Mouse (Mus musculus) cerebellum, postnatal 14 days (tissue): ENCODE data around the gene Treh.
"Not testable (repeated sequence)": the region's sequence is repeated elsewhere in the genome, so short reads cannot be mapped to it uniquely, and the experiment has no call there.

Experiments
- DNase-seq, 2 experiments: peaks; one replicate each; pipeline ENCODE4 v3.0.0; 2021; ENCODE audit warnings: mixed read lengths in 2 of 2

Treh gene

GRCm38 (mm10) chr9:44673005-44673404 is at the start of gene Treh:
Gene Treh, plus strand, starts transcription at chr9:44673233.
- no peak for DNase-seq

DNA sequence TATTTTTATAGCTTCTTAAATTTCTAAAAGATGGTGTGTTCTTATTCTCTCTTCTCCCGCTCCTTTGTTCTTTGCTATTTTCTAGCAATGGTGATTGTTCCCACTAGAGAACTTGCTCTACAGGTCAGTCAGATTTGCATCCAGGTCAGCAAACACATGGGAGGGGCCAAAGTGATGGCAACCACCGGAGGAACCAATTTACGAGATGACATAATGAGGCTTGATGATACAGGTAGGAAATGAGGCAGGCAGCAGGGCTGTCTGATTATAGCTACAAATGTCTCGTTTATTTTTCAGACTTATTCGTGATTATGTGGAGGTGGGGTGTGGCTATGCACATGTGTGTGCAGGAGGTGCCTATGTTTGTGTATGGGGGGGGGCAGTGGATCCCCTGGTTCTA is 48.6 kb upstream of the Treh start:
- DNase-seq: no peak

GRCm38 (mm10) chr9:44626268-44626667 is 46.8 kb upstream of the Treh start:
- DNase-seq: no peak

DNA sequence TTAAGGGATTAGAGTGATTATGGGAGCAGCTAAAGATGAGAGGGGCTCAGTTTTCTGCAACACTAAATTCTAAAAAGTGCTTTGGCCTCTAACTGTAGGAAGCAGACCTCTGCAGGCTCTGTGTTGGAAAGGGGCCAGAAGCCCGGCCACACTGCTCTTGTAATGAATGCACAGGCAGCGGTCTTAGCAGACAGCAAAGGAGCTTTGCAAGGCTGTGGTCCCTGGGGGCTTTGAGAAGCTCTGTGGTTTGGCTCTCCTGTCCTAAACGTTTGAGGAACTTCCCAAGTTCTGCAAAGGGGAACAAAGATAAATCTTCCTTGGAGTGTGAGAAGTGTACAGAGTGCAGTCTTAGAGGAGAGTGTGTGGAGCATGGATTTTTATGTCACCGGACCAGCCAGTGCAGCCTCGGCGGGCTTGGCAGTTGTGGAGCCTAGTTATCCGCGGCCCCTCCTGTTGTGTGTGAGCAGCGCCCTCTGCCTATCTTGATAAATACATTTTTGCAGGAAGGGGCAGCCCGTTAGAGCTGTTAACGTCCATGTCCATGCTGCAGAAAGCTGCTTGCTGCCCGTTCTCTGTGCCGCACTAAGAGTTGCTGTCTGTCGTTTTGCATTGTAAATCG is 35.4 kb upstream of the Treh start:
- peak; percentile 54 to 55 for DNase-seq

GRCm38 (mm10) chr9:44638726-44639125 is 34.3 kb upstream of the Treh start:
- DNase-seq: peak; percentile 60 to 64

- not testable (repeated sequence) for DNase-seq
These were observed 33.0 kb upstream of the Treh start for GRCm38 (mm10) chr9:44640028-44640427.

GRCm38 (mm10) chr9:44640646-44641357 is 32.2 kb upstream of the Treh start:
- DNase-seq: no peak

DNA sequence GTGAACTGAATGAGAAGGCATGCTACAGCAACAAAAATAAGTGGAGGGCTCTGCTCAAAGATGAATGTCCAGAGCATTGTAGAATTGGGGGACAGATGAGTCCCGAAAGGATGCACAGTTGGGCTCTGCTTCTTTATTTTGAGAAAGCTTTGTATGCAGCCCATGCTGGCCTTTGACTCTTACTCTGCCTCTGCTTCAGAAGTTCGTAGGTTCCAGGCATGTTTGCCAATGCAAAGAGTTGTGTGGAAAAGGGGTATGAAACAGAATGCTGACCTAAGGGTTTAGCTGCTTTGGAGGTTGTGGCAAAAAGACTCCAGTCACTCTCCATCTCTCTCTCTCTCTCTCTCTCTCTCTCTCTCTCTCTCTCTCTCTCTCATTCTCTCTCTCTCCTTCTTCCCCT is 31.4 kb upstream of the Treh start:
- DNase-seq: no peak

- no peak for DNase-seq
These were observed 29.9 kb upstream of the Treh start for GRCm38 (mm10) chr9:44643103-44643502.

DNA sequence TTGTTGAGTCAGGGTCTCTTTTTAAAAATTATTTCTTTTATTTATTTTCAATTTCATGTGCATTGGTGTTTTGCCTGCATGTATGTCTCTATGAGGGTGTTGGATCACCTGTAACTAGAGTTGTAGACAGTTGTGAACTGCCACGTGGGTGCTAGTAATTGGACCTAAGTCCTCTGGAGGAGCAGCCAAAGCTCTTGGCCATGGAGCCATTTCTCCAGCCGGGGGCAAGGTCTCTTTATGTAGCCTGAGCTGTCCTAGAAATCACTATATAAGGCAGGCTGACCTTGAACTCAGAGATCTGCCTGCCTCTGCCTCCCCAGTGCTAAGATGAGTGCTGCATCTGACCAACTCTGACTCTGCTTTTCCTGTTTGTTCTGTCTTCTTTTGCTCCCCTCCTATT is 28.8 kb upstream of the Treh start:
- no peak for DNase-seq

DNA sequence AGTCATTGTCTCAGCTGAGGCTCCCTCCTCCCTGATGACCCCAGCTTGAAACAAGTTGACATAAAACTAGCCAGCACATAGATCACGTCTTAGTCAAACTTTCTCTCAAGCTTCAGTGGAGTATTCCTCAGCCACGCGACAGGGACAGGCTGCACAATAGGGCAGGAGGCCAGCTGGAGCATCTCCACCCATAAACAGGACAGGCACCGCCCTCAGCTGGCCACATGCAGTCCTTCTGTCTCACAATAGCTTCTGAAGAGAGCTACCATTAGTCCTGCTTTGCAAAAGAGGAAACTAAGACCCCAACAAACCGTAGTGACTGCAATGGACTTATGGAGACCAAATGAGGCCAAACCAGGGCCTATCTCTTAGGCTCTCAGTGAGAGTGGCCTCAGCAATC is 27.6 kb upstream of the Treh start:
- DNase-seq: peak; percentile 64 to 80

GRCm38 (mm10) chr9:44645924-44646323 is 27.1 kb upstream of the Treh start:
- DNase-seq: no peak

DNA sequence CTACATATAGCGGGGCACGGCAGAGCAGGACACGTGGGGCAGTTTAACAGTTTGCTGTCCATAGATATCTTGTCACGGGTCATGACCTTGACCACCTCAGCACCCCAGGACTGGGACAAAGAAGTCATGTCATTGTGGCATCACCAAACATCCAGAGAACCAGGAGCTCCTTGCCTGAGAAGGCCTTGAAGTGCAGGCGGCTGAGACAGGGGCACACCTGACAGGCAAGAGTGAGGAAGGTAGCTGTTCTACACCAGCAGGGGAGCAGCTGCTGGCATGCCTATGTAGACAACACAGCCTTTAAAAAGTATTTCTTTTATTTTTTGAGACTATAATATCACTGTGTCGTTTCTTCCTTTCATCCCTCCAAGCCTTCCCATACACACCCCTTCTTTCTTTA is 26.7 kb upstream of the Treh start:
- no peak for DNase-seq

DNA sequence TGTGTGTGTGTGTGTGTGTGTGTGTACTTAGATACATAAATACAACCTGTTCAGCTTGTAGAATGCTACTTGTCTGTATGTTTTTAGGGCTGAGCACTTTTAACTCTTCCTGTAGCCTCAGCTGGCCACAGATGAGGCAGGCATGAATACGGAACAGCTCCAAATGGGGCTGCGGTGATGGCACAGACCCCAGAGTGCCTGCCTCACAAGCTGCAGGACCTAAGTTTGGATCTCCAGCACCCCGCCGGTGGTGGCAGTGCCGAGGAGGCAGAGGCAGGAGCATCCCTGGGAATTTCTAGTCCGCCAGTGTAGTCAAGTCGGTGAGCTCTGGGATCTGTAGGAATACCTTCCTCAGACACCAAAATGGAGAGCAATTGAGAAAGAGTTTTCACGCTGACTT is 26.0 kb upstream of the Treh start:
- DNase-seq: no peak

GRCm38 (mm10) chr9:44647656-44648055 is 25.4 kb upstream of the Treh start:
- DNase-seq: no peak

DNA sequence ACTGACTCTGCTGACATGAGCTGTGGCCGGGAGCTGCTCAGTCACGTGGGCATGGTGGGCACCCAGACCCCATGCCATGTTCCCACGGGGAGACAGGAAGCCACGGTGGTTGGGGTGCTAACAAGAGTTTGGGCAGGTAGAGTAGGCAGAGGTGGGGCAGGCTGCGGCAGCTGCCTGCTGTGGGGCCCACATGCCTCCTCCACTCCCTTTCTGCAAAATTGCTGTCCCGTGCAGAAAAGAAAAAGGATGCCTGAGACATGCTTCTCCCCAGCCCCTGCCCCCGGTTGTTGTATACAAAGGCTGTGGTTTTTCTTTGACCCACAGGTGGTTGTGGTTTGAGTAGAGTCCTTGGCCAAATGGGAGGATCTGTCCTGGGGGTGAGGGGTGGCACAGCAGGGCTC is 24.2 kb upstream of the Treh start:
- no peak for DNase-seq

DNA sequence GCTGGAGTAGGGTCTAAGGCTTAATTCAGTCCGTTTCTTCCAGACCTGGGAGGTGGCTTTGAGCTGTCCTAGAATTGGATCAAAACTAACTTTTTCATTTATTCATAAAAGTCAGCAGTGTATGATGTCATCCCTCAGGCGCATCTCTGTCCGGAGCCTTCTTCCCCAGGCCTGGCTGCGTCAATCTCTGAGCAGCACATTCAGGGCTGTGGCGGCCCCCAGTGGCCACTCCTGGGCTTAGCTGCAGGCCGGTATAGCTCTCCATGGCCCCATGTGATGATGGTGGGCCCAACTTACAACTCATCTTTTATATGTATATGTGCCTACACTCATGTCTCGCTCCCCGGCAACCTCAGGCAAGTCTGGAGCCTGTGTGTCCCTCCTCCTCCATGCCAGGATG is 21.0 kb upstream of the Treh start:
- DNase-seq: peak; percentile 83 to 87

GRCm38 (mm10) chr9:44653896-44654295 is 19.1 kb upstream of the Treh start:
- no peak for DNase-seq

DNA sequence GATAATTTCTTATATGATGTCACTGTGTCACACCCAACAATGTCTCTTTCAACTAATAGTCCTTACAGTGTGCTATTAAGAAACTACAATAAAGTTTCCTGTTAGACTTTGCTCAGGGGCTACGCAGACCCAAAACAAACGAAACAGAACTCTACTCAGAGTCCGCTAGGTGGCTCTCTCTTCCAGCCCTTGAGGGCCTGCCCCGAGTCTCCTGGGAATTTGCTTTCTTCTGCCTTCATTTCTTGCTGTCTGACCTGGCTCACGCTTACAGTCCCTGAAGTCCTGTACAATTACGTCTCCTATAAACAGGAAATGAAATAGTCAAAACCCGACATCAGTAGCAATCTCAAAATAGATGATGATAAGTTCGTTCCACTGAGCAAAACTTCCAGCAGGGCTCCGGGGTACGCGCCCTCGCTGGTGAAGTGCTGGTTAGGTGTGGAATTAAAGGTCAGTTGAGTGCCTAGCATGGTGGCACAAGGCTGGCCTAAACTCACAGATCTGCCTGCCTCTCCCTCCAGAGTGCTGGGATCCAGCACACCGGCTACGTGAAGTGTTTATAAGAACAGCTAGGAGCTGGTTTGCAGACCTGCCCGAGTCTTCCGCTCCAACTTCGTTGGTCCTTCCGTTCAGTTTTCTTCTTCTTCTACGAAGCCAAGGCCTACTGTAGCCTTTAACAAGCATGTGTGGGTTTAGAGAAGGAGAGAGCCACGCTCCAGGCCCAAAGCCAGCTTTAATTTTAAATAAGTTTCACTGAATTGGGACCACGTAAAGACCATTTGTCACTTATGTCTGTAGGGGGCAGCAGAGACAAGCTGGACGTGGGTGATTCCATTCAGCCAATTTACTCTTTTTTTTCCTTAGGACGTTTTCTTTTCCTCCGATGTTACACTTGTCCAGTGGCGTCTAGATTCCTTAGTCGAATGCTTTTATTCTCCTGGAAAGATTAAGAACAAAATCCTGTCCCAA is 17.7 kb upstream of the Treh start:
- DNase-seq: peak; percentile 77 to 80

- DNase-seq: no peak
These were observed 9.3 kb upstream of the Treh start for GRCm38 (mm10) chr9:44663706-44664105.

DNA sequence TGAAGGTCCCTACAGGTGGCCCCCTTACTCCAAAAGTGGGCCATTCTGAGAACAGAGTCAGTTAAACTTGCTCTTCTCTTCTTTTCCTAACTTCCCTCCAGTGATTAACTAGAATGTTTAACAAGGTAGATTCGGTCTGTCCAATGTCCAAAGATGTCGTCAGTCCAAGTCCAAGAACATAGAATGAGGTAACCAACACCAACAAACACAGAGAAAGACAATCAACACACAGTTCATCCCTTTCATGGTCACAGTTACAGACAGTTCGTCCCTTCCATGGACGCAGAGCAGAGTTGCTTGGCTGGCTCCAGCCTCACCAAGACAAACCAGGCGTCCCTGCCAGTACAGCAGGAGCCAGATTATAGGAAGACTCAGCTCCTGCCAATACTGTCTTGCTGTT is 1.6 kb upstream of the Treh start:
- DNase-seq: no peak

DNA sequence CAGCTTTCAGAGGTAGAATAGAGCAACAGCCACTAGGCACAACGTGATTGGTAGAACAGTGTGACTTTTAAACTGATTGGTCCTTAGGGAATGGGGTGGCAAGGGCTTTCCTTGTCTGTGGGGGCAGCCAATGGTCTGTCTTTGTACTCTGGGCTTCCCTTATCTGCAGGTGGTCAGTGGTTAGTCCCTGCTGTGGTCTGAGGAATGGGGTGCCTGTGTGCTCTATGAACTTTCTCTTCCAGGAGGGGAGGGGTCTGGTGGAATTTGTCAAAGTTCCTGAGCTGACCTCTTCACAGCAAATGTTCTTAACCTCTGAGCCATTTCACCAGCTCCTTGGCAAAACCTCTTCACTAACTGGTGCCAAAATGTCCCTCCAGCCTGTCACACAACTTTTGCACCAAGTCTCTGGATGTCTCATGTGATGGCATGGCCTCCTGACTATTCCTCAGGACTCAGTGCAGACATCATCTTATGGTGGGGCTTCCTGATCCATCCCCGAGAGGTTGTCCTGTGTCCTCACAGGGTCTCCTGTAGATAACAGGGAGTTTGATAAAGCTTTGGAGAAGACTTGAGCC is 655 bp upstream of the Treh start:
- no peak for DNase-seq

DNA sequence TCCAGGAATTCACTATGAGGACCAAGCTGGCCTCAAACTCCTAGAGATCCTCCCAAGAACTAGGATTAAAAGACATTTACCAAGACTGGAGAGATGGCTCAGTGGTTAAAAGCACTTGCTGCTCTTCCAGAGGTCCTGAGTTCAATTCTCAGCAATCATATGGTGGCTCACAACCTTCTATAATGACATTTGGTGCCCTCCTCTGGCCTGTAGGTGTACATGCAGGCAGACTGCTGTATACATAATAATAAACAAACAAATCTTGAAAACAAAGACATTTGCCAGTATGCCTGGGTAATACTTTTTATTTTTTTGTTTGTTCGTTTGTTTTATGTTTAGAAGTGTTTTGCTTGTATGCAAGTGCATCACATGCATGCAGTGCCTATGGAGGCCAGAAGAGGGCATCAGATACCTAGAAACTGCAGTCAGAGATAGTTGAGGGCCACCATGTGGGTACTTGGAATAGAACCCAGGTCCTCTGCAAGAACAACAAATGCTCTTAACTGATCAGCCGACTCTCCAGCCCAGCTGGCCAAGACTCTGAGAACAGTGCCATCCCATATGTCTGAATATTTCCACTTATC is 5.3 kb downstream of the Treh start:
- no peak for DNase-seq
